Mouse (Mus musculus) olfactory bulb, adult 2 months (tissue): ENCODE results near the gene Megf11.

Experiments
- CTCF ChIP-seq: fragments of 200-500 bp; IDR thresholded peaks from 2 replicates; pipeline ENCODE4 v1.5.1; 2012; ENCODE audit warnings: low read depth, mild to moderate bottlenecking, low read length, moderate library complexity; ENCODE audit not compliant: insufficient read depth
- POLR2A ChIP-seq: fragments of 200-500 bp; IDR thresholded peaks from 2 replicates; pipeline ENCODE4 v1.6.1; 2012; ENCODE audit warnings: mild to moderate bottlenecking, low read depth, low read length, moderate library complexity; ENCODE audit not compliant: insufficient read depth

- no peak for TF ChIP-seq CTCF
- no peak for TF ChIP-seq POLR2A
Measured at GRCm38 (mm10) chr9:64700451-64701311, 315.3 kb downstream of the Megf11 start.
